Mouse (Mus musculus) liver, postnatal 0 days (tissue): Measurements from ENCODE around the gene Bphl. TPM values are rescaled to one million over a fixed set of nuclear protein-coding genes. Genes with fewer than 3 reads are reported as not detected.
"Not testable (repeated sequence)": the region's sequence is repeated elsewhere in the genome, so short reads cannot be mapped to it uniquely, and the experiment has no call there.

Experiments
- ATAC-seq: fragments of 200-750 bp; cut with Nextera tagmentation; 2 replicates; pipeline ENCODE4 v1.8.0; 2017; ENCODE audit warnings: mild to moderate bottlenecking, moderate library complexity
- DNase-seq: peaks from one replicate; pipeline ENCODE4 v3.0.0-alpha.2; 2016
- H3K27ac ChIP-seq: fragments of 300-500 bp; sonication (generic); 2 replicates; pipeline ENCODE4 v1.5.1; 2014; ENCODE audit warnings: antibody characterized with exemption, moderate library complexity, mild to moderate bottlenecking, low read depth
- H3K27me3 ChIP-seq: fragments of 300-500 bp; sonication (generic); 2 replicates; pipeline ENCODE4 v1.6.1; 2014; ENCODE audit warnings: low read length, control low read depth, mixed read lengths; ENCODE audit not compliant: insufficient read depth
- H3K36me3 ChIP-seq: fragments of 300-500 bp; sonication (generic); replicated peaks from 2 replicates; pipeline ENCODE4 v1.6.1; 2014; ENCODE audit warnings: mild to moderate bottlenecking, control low read depth, low read length, moderate library complexity, mixed read lengths; ENCODE audit not compliant: insufficient read depth
- H3K4me1 ChIP-seq: fragments of 300-500 bp; sonication (generic); 2 replicates; pipeline ENCODE4 v1.6.1; 2014; ENCODE audit warnings: antibody characterized with exemption, mild to moderate bottlenecking, control low read depth; ENCODE audit not compliant: insufficient read depth
- H3K4me2 ChIP-seq: fragments of 300-500 bp; sonication (generic); 2 replicates; pipeline ENCODE4 v1.6.1; 2014; ENCODE audit warnings: low read depth, mild to moderate bottlenecking, low read length, moderate library complexity, mixed read lengths
- H3K4me3 ChIP-seq: fragments of 300-500 bp; sonication (generic); 2 replicates; pipeline ENCODE4 v1.5.1; 2014; ENCODE audit warnings: low read depth, low read length
- H3K9ac ChIP-seq: fragments of 300-500 bp; sonication (generic); replicated peaks from 2 replicates; pipeline ENCODE4 v1.6.1; 2014; ENCODE audit warnings: mild to moderate bottlenecking, moderate library complexity
- H3K9me3 ChIP-seq: fragments of 300-500 bp; sonication (generic); 2 replicates; pipeline ENCODE4 v1.6.1; 2016; ENCODE audit warnings: mild to moderate bottlenecking, control low read depth, low read length, mixed read lengths
- CTCF ChIP-seq: sonication (generic); IDR thresholded peaks from 2 replicates; pipeline ENCODE4 v1.5.1; 2016; ENCODE audit warnings: antibody characterized with exemption, low read depth
- EP300 ChIP-seq: IDR thresholded peaks from 2 replicates; pipeline ENCODE4 v1.6.1; 2016; ENCODE audit warnings: antibody characterized with exemption, low read depth, mild to moderate bottlenecking
- WGBS: fragments of 180-500 bp; shearing (Covaris S2); extraction: QIAGEN DNeasy Blood & Tissue Kit; methylation state at CpG from one replicate; pipeline ENCODE4 v1.1.7; 2014; ENCODE audit not compliant: insufficient replicate concordance; 5-methylcytosine and 5-hydroxymethylcytosine counted together
- polyA plus RNA-seq: library from polyadenylated mRNA; unstranded; fragments of >200 nt; fragmentation: Nextera tagmentation; extraction: Ambion mirVana; gene quantifications from 2 replicates; pipeline ENCODE4 v1.2.1, GENCODE M21; 2015

The Bphl gene
- polyA plus RNA-seq, 1 experiment from 2014 or later = 95.6 TPM

GRCm38 (mm10) chr13:34084026-34084750, 46.8 kb downstream of the Bphl start:
- DNase-seq = no peak
- H3K27ac ChIP-seq = no peak overlapping the region
- H3K9me3 ChIP-seq = no peaks in the 10 kb centered on the region
- no peak for ATAC-seq
- H3K27me3 ChIP-seq = no peaks in the 10 kb centered on the region
- 55% methylated on average over 9 of the region's 9 CpGs for WGBS
- peaks cover 8% of the 10 kb centered on the region for H3K4me1 ChIP-seq
- no peak overlapping the region for H3K4me3 ChIP-seq
- no peaks in the 10 kb centered on the region for H3K36me3 ChIP-seq
- TF ChIP-seq EP300 (no peak), CTCF (no peak)
- H3K4me2 ChIP-seq = no peak overlapping the region
- no peak overlapping the region for H3K9ac ChIP-seq

- H3K4me3 ChIP-seq = no peak overlapping the region
- no peak overlapping the region for H3K27ac ChIP-seq
- ATAC-seq (no peak), DNase-seq (no peak)
- H3K27me3 ChIP-seq = no peaks in the 10 kb centered on the region
- H3K9me3 ChIP-seq = no peaks in the 10 kb centered on the region
- H3K4me2 ChIP-seq = no peak overlapping the region
- H3K4me1 ChIP-seq = peaks cover 5% of the 10 kb centered on the region
- 58% methylated on average over 7 of the region's 7 CpGs for WGBS
- TF ChIP-seq CTCF = no peak
- no peak for TF ChIP-seq EP300
- no peak overlapping the region for H3K9ac ChIP-seq
- no peaks in the 10 kb centered on the region for H3K36me3 ChIP-seq
Measured at GRCm38 (mm10) chr13:34087052-34087812, 49.8 kb downstream of the Bphl start.

- DNase-seq = not testable (repeated sequence)
Measured at GRCm38 (mm10) chr13:34088201-34088649, 50.8 kb downstream of the Bphl start.

GRCm38 (mm10) chr13:34088871-34089288, 51.5 kb downstream of the Bphl start:
- Histone ChIP-seq H3K4me2 (peak overlapping the region; percentile 20; the same call in 1 of the 2 replicates), H3K4me1 (peaks cover 3% of the 10 kb centered on the region), H3K27ac (no peak overlapping the region), H3K27me3 (no peaks in the 10 kb centered on the region), H3K9me3 (no peaks in the 10 kb centered on the region), H3K4me3 (no peak overlapping the region), H3K9ac (no peak overlapping the region), H3K36me3 (no peaks in the 10 kb centered on the region)
- TF ChIP-seq EP300 (no peak), CTCF (no peak)
- WGBS = 40% methylated on average over 7 of the region's 7 CpGs
- ATAC-seq = 0 out of 2 replicates have a peak, but pooled peaks have one; percentile 27
- no peak for DNase-seq

More at GRCm38 (mm10) chr13:34088201-34088649, 50.8 kb downstream of the Bphl start:
- H3K4me2 ChIP-seq, ATAC-seq, H3K36me3 ChIP-seq, H3K27me3 ChIP-seq, H3K27ac ChIP-seq, H3K4me1 ChIP-seq, H3K9me3 ChIP-seq, H3K9ac ChIP-seq, H3K4me3 ChIP-seq: not testable (repeated sequence)
- WGBS = 54% methylated on average over 5 of the region's 5 CpGs

- no peak for DNase-seq
- H3K9me3 ChIP-seq = no peaks in the 10 kb centered on the region
Measured at GRCm38 (mm10) chr13:34089358-34089757, 52.0 kb downstream of the Bphl start.

More at GRCm38 (mm10) chr13:34089358-34089757, 52.0 kb downstream of the Bphl start:
- peak overlapping the region; percentile 20; the same call in 1 of the 2 replicates for H3K4me2 ChIP-seq
- 34% methylated on average over 3 of the region's 3 CpGs for WGBS
- no peaks in the 10 kb centered on the region for H3K27me3 ChIP-seq
- H3K4me3 ChIP-seq = no peak overlapping the region
- TF ChIP-seq CTCF (no peak), EP300 (no peak)
- no peaks in the 10 kb centered on the region for H3K4me1 ChIP-seq
- no peak for ATAC-seq
- no peak overlapping the region for H3K9ac ChIP-seq
- H3K36me3 ChIP-seq = no peaks in the 10 kb centered on the region
- H3K27ac ChIP-seq = 0 out of 2 replicates have a peak overlapping the region, but pooled peaks have one; percentile 11
